In the genomic region with DNA sequence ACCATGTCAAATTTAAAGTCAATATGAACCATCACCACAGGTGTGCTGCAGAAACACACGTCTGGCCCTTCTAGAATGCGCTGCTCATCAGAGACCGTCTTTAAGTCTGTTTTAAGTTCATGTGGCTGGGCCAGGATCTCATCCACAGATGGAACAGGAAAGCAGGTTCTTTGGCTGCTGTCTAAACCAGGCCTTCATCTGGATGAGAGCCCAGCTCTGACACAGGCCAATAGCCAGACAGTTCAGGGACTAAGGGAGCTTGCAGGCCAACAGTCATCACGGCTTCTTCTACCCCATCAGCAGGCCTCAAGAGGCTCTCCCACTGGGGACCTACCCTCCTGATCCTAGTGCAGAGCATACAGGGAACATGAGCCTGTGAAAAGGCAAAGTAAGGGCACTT, we compare ENCODE assay signal across 14 mouse cellular contexts.
DNase-seq lines count a peak whose midpoint lies in the region; ATAC-seq and TF ChIP-seq lines count a peak whose summit lies in the region.
"Had no signal": no experiment of that assay in that cellular context is flagged by ENCODE, and none has a peak within 500 bp of the region (broad histone marks: within the 10 kb centered on the region; RNA-seq: fewer than 3 reads in every experiment).

No protein-coding gene starts in this region.

- no peaks in the 10 kb centered on the region for H3K27me3 ChIP-seq in heart, adult 2 months (ENCODE audit: control insufficient read depth, insufficient read depth, low read length)
- H3K27me3 ChIP-seq in heart, embryonic 11.5 days (ENCODE audit: control insufficient read depth, insufficient read depth, low read length), result no peaks in the 10 kb centered on the region
- H3K27me3 ChIP-seq: hindbrain, embryonic 15.5 days; stomach, embryonic 15.5 days had no signal

- no peak overlapping the region for H3K4me3 ChIP-seq in heart, adult 2 months
- no peak overlapping the region for H3K4me3 ChIP-seq in heart, embryonic 11.5 days (ENCODE audit: low read depth, low read length)
- H3K4me3 ChIP-seq: hindbrain, embryonic 15.5 days; stomach, embryonic 15.5 days had no signal

- H3K27ac ChIP-seq in heart, adult 2 months, result no peak overlapping the region
- no peak overlapping the region for H3K27ac ChIP-seq in heart, embryonic 11.5 days (ENCODE audit: low read depth, low read length)
- H3K27ac ChIP-seq: hindbrain, embryonic 15.5 days; stomach, embryonic 15.5 days had no signal

- WGBS in heart, adult 2 months, result 52% methylated on average over 4 of the region's 4 CpGs
- 85% methylated on average over 4 of the region's 4 CpGs for WGBS in heart, embryonic 11.5 days (ENCODE audit: insufficient replicate concordance)

- no peak for TF ChIP-seq POLR2A in heart, adult 2 months (IDR thresholded peaks at IDR 0.05; ENCODE audit: insufficient read depth, low read depth, low read length)

- no peaks in the 10 kb centered on the region for H3K79me2 ChIP-seq in heart, adult 2 months (replicated peaks; ENCODE audit: control insufficient read depth, insufficient read depth, low read length)

- H3K9me3 ChIP-seq in heart, embryonic 11.5 days (replicated peaks; ENCODE audit: control insufficient read depth, low read length), result no peaks in the 10 kb centered on the region
- H3K9me3 ChIP-seq: hindbrain, embryonic 15.5 days; stomach, embryonic 15.5 days had no signal

- TF ChIP-seq CTCF in heart, adult 2 months (IDR thresholded peaks at IDR 0.05), result no peak

- no peak for TF ChIP-seq EP300 in heart, adult 2 months (IDR thresholded peaks at IDR 0.05; ENCODE audit: insufficient read depth, low read depth, low read length)

- no peaks in the 10 kb centered on the region; the same call in 1 of the 2 replicates for H3K4me1 ChIP-seq in heart, adult 2 months (ENCODE audit: control insufficient read depth, insufficient read depth, low read length)
- peaks cover 6% of the 10 kb centered on the region; the same call in 1 of the 2 replicates for H3K4me1 ChIP-seq in heart, embryonic 11.5 days (ENCODE audit: control insufficient read depth, insufficient read depth, low read length)
- H3K4me1 ChIP-seq: hindbrain, embryonic 15.5 days; stomach, embryonic 15.5 days had no signal

- no peak overlapping the region for H3K4me2 ChIP-seq in heart, embryonic 11.5 days
- H3K4me2 ChIP-seq: hindbrain, embryonic 15.5 days; liver, embryonic 11.5 days; stomach, embryonic 15.5 days had no signal

- H3K36me3 ChIP-seq in heart, adult 2 months (ENCODE audit: control insufficient read depth, insufficient read depth, low read length), result no peaks in the 10 kb centered on the region
- H3K36me3 ChIP-seq in heart, embryonic 11.5 days (ENCODE audit: control insufficient read depth, insufficient read depth, low read length), result no peaks in the 10 kb centered on the region
- H3K36me3 ChIP-seq: hindbrain, embryonic 15.5 days; stomach, embryonic 15.5 days had no signal

- no peak for ATAC-seq in heart, embryonic 11.5 days (replicated peaks; ENCODE audit: insufficient number of reproducible peaks, low FRiP score, low TSS enrichment)
- ATAC-seq: CD4-positive, CD25-positive, alpha-beta regulatory T cell, adult 4 months; midbrain, embryonic 16.5 days had no signal

- DNase-seq in heart, adult 2 months, result peak; percentile 25 to 30
- peak; percentile 12 for DNase-seq in urinary bladder, postnatal 14 days (ENCODE audit: low spot score)
- DNase-seq in urinary bladder, postnatal 10 days (ENCODE audit: low spot score), result no peak
- DNase-seq in gastrocnemius, adult 18-20 months (ENCODE audit: low spot score), result peak; percentile 25
- peak; percentile 14 for DNase-seq in skeletal muscle tissue, adult 2 months (ENCODE audit: low read depth, low spot score)
- no peak for DNase-seq in right cerebral cortex, postnatal 25 days
- DNase-seq in B cell, adult 2 months, result no peak
- DNase-seq: kidney, postnatal 25 days had no signal

- intact Hi-C loops in heart, adult 2 months (cut with DNase I), result no loop called here

- H3K9ac ChIP-seq in heart, adult 2 months (ENCODE audit: low read depth, low read length), result no peak overlapping the region
- H3K9ac ChIP-seq in heart, embryonic 11.5 days (ENCODE audit: low read depth, low read length), result no peak overlapping the region
- H3K9ac ChIP-seq: hindbrain, embryonic 15.5 days; stomach, embryonic 15.5 days had no signal

Comparison
In these comparisons a context has a peak if more than half of its experiments do, and no peak if none do; other contexts are left out.
1. DNase-seq: peak in heart, adult 2 months (2 of 2), urinary bladder, postnatal 14 days (single experiment), gastrocnemius, adult 18-20 months (single experiment) and skeletal muscle tissue, adult 2 months (single experiment); none in urinary bladder, postnatal 10 days (single experiment), right cerebral cortex, postnatal 25 days (single experiment) and B cell, adult 2 months (0 of 2).